Mouse (Mus musculus) cerebral cortex, adult 2 months (tissue): Measurements from ENCODE around the gene Gucy1b2.

ENCODE experiments used
- WGBS: fragments of 180-500 bp; shearing (Covaris S2); methylation state at CpG from one replicate; pipeline ENCODE4 v1.1.7; 2018; 5-methylcytosine and 5-hydroxymethylcytosine counted together

The Gucy1b2 gene

GRCm38 (mm10) chr14:62446385-62447213, 9.5 kb downstream of the Gucy1b2 start:
- WGBS: 87% methylated on average over 7 of the region's 7 CpGs

- WGBS: 86% methylated on average over 6 of the region's 6 CpGs
Observed at GRCm38 (mm10) chr14:62443840-62444430, 12.2 kb downstream of the Gucy1b2 start.

GRCm38 (mm10) chr14:62442971-62443370, 13.1 kb downstream of the Gucy1b2 start:
- whole genome bisulfite sequencing: 86% methylated on average over 1 of the region's 1 CpGs

- 94% methylated on average over 4 of the region's 4 CpGs for WGBS
Observed at GRCm38 (mm10) chr14:62438236-62438635, 17.9 kb downstream of the Gucy1b2 start.

- WGBS: 99% methylated on average over 2 of the region's 2 CpGs
Observed at GRCm38 (mm10) chr14:62437806-62438205, 18.3 kb downstream of the Gucy1b2 start.

GRCm38 (mm10) chr14:62425277-62425691, 30.8 kb downstream of the Gucy1b2 start:
- WGBS: 64% methylated on average over 2 of the region's 2 CpGs

- 62% methylated on average over 4 of the region's 4 CpGs for WGBS
Observed at GRCm38 (mm10) chr14:62422265-62422664, 33.8 kb downstream of the Gucy1b2 start.

- 51% methylated on average over 3 of the region's 3 CpGs for WGBS
Observed at GRCm38 (mm10) chr14:62417501-62417900, 38.6 kb downstream of the Gucy1b2 start.

GRCm38 (mm10) chr14:62416742-62417134, 39.4 kb downstream of the Gucy1b2 start:
- 41% methylated on average over 1 of the region's 1 CpGs for WGBS

- WGBS: 60% methylated on average over 7 of the region's 7 CpGs
Observed at GRCm38 (mm10) chr14:62416007-62416741, 39.9 kb downstream of the Gucy1b2 start.

- WGBS: 84% methylated on average over 2 of the region's 2 CpGs
Observed at GRCm38 (mm10) chr14:62395346-62395745, 60.7 kb downstream of the Gucy1b2 start.

GRCm38 (mm10) chr14:62392754-62393153, 63.3 kb downstream of the Gucy1b2 start:
- 86% methylated on average over 4 of the region's 4 CpGs for WGBS

- WGBS: 41% methylated on average over 9 of the region's 9 CpGs
Observed at GRCm38 (mm10) chr14:62389729-62390536, 66.2 kb downstream of the Gucy1b2 start.

- 19% methylated on average over 6 of the region's 6 CpGs for WGBS
Observed at GRCm38 (mm10) chr14:62389064-62389728, 66.9 kb downstream of the Gucy1b2 start.

- 97% methylated on average over 3 of the region's 3 CpGs for WGBS
Observed at GRCm38 (mm10) chr14:62383786-62384299, 72.2 kb downstream of the Gucy1b2 start.

- WGBS: 83% methylated on average over 3 of the region's 3 CpGs
Observed at GRCm38 (mm10) chr14:62383109-62383508, 73.0 kb downstream of the Gucy1b2 start.

- WGBS: 51% methylated on average over 6 of the region's 6 CpGs
Observed at GRCm38 (mm10) chr14:62380606-62381005, 75.5 kb downstream of the Gucy1b2 start.

GRCm38 (mm10) chr14:62379391-62379790, 76.7 kb downstream of the Gucy1b2 start:
- WGBS: 84% methylated on average over 2 of the region's 2 CpGs

GRCm38 (mm10) chr14:62376115-62376514, 80.0 kb downstream of the Gucy1b2 start:
- WGBS: 68% methylated on average over 2 of the region's 2 CpGs

- WGBS: 75% methylated on average over 10 of the region's 10 CpGs
Observed at GRCm38 (mm10) chr14:62374001-62374400, 82.1 kb downstream of the Gucy1b2 start.

GRCm38 (mm10) chr14:62370819-62371218, 85.3 kb downstream of the Gucy1b2 start:
- WGBS: 78% methylated on average over 6 of the region's 6 CpGs
